Mouse (Mus musculus): ENCODE measurements around the gene Clec10a. TPM values are rescaled to one million over a fixed set of nuclear protein-coding genes. Genes with fewer than 3 reads are reported as not detected.
"Not testable (repeated sequence)": the region's sequence is repeated elsewhere in the genome, so short reads cannot be mapped to it uniquely, and the experiment has no call there.

The Clec10a gene
- polyA plus RNA-seq (2012; rRNA removed) = 4.1 and 4.6 TPM in 2 replicates

DNA sequence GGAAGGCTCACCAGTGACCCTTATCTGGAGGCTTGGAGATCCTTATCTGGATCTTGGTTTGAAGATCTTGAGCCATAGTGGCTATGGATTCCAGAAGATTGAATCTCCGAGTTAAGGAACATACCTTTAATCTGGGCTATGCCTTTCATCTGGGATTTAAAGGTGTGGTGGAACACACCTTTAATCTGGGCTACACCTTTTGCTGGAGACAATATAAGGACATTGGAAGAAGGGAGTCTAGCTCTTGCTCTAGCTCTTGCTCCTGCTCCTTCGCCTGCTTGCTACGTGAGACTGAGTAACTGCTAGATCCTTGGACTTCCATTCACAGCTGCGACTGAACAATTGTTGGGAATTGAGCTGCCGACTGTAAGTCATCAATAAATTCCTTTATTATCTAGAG, at the start of gene Clec10a:
Gene Clec10a (plus strand): TSS at position 301 of the 400 bp plus-strand sequence.
- not testable (repeated sequence) for H3K27me3 ChIP-seq (ENCODE audit: control insufficient read depth, insufficient read depth, low read length); H3K4me3 ChIP-seq (ENCODE audit: control insufficient read depth, insufficient read depth, low read length); H3K36me3 ChIP-seq (ENCODE audit: control insufficient read depth, insufficient read depth, low read length); H3K4me1 ChIP-seq (replicated peaks; ENCODE audit: control insufficient read depth, insufficient read depth, low read length); DNase-seq; H3K27ac ChIP-seq (ENCODE audit: control insufficient read depth, insufficient read depth, low read length)
- no CpG with 5 or more reads among the region's 5 CpGs for WGBS

DNA sequence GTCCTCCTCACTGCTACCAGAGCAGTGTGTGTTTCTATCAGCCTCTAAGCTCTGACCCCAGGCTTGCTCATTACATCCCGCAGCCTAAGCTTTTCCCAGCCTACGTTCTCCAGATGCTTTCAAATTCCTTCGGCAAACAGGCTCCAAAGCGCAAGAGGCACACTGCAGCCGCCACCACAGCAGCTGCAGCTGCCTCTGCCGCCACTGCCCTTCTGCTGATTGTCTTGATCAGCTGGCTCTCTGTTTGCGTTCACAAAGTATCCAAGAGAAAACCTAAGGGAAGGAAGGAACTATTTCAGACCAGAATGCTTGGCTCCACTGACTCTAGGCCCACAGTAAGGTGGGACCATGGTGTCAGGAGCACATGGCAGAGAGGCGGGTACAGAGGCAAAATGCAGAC, 48.9 kb upstream of the Clec10a start:
- WGBS = 95% methylated on average over 8 of the region's 8 CpGs
- Histone ChIP-seq H3K4me1 (replicated peaks; ENCODE audit: control insufficient read depth, insufficient read depth, low read length) (no peaks in the 10 kb centered on the region), H3K27ac (ENCODE audit: control insufficient read depth, insufficient read depth, low read length) (no peak overlapping the region), H3K27me3 (ENCODE audit: control insufficient read depth, insufficient read depth, low read length) (no peaks in the 10 kb centered on the region), H3K36me3 (ENCODE audit: control insufficient read depth, insufficient read depth, low read length) (no peaks in the 10 kb centered on the region), H3K4me3 (ENCODE audit: control insufficient read depth, insufficient read depth, low read length) (no peak overlapping the region)
- no peak for DNase-seq
- TF ChIP-seq CTCF (IDR thresholded peaks at IDR 0.05; ENCODE audit: borderline replicate concordance, control insufficient read depth, extremely low read depth, insufficient read depth, low read length, poor library complexity) = no peak
- no peak for TF ChIP-seq POLR2A (IDR thresholded peaks at IDR 0.05; ENCODE audit: control insufficient read depth, extremely low read depth, insufficient read depth, low read length, poor library complexity)

DNA sequence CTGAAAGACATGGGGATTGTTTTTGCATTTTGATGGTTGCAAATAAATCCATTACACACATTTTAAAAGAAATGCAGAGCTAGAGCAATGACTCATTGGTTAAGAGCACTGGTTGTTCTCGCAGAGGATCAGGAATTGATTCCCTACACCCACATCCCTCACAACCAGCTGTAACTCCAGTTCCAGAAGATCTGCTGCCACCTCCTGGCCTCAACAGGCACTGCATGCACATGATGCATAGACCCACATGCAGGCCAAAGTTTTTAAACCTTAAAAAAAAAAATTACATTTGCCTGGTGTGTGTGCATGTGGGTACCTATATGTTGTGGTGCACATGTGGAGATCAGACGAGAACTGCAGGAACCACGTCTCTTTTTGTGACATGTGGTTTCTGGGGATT, 45.9 kb upstream of the Clec10a start:
- H3K4me3 ChIP-seq (ENCODE audit: control insufficient read depth, insufficient read depth, low read length) = no peak overlapping the region
- no peaks in the 10 kb centered on the region for H3K27me3 ChIP-seq (ENCODE audit: control insufficient read depth, insufficient read depth, low read length)
- H3K4me1 ChIP-seq (replicated peaks; ENCODE audit: control insufficient read depth, insufficient read depth, low read length) = no peaks in the 10 kb centered on the region
- H3K36me3 ChIP-seq (ENCODE audit: control insufficient read depth, insufficient read depth, low read length) = no peaks in the 10 kb centered on the region
- WGBS = 47% methylated on average over 3 of the region's 3 CpGs
- DNase-seq = peak; percentile 60
- no peak overlapping the region for H3K27ac ChIP-seq (ENCODE audit: control insufficient read depth, insufficient read depth, low read length)
- no peak for TF ChIP-seq CTCF (IDR thresholded peaks at IDR 0.05; ENCODE audit: borderline replicate concordance, control insufficient read depth, extremely low read depth, insufficient read depth, low read length, poor library complexity)
- TF ChIP-seq POLR2A (IDR thresholded peaks at IDR 0.05; ENCODE audit: control insufficient read depth, extremely low read depth, insufficient read depth, low read length, poor library complexity) = no peak

DNA sequence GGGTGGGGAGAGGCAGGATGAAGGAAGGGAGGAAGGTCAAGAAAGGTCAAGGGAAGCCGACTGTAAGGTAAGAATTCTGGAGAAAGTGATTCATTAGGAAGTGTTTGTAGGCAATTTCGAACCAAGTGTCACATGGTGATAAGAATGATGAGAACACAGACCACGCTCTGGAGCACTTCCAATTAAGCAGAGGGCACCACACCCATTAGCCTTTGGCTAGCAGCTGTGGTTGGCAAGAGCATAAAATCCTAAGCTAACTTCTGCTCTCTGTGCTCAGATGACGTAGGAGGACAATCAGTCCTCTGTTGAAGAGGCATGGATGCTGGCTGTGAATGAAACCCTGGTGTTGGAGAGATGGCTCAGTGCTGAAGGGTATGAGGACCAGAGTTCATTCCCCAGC, 41.4 kb upstream of the Clec10a start:
- 40% methylated on average over 4 of the region's 4 CpGs for WGBS
- no peaks in the 10 kb centered on the region for H3K4me1 ChIP-seq (replicated peaks; ENCODE audit: control insufficient read depth, insufficient read depth, low read length)
- no peak for DNase-seq

DNA sequence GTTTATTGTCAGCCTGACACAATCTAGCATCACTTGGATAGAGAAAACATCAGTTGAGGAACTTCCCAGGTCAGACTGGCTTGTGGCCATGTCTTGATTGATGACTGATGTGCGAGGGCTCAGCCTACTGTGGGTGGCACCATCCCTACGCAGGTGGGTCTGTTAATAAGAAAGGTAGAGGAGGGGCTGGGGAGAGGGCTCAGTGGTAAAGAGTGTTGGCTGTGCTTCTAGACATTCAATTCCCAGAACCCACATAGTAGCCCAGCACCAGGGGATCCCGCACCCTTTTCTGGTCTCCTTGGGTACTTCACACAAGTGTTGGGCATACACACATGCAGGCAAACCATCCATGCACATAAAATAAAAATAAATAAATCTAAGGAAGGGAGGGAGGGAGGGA, 40.1 kb upstream of the Clec10a start:
- Histone ChIP-seq H3K27me3 (ENCODE audit: control insufficient read depth, insufficient read depth, low read length) (no peaks in the 10 kb centered on the region), H3K27ac (ENCODE audit: control insufficient read depth, insufficient read depth, low read length) (no peak overlapping the region), H3K4me3 (ENCODE audit: control insufficient read depth, insufficient read depth, low read length) (no peak overlapping the region), H3K36me3 (ENCODE audit: control insufficient read depth, insufficient read depth, low read length) (no peaks in the 10 kb centered on the region), H3K4me1 (replicated peaks; ENCODE audit: control insufficient read depth, insufficient read depth, low read length) (no peaks in the 10 kb centered on the region)
- no peak for DNase-seq
- WGBS = 96% methylated on average over 3 of the region's 3 CpGs
- no peak for TF ChIP-seq CTCF (IDR thresholded peaks at IDR 0.05; ENCODE audit: borderline replicate concordance, control insufficient read depth, extremely low read depth, insufficient read depth, low read length, poor library complexity)
- no peak for TF ChIP-seq POLR2A (IDR thresholded peaks at IDR 0.05; ENCODE audit: control insufficient read depth, extremely low read depth, insufficient read depth, low read length, poor library complexity)

More for the DNA sequence above, 41.4 kb upstream of the Clec10a start:
- no peaks in the 10 kb centered on the region for H3K36me3 ChIP-seq (ENCODE audit: control insufficient read depth, insufficient read depth, low read length)
- no peak for TF ChIP-seq POLR2A (IDR thresholded peaks at IDR 0.05; ENCODE audit: control insufficient read depth, extremely low read depth, insufficient read depth, low read length, poor library complexity)
- no peak for TF ChIP-seq CTCF (IDR thresholded peaks at IDR 0.05; ENCODE audit: borderline replicate concordance, control insufficient read depth, extremely low read depth, insufficient read depth, low read length, poor library complexity)
- no peak overlapping the region for H3K27ac ChIP-seq (ENCODE audit: control insufficient read depth, insufficient read depth, low read length)
- H3K27me3 ChIP-seq (ENCODE audit: control insufficient read depth, insufficient read depth, low read length) = no peaks in the 10 kb centered on the region
- no peak overlapping the region for H3K4me3 ChIP-seq (ENCODE audit: control insufficient read depth, insufficient read depth, low read length)

DNA sequence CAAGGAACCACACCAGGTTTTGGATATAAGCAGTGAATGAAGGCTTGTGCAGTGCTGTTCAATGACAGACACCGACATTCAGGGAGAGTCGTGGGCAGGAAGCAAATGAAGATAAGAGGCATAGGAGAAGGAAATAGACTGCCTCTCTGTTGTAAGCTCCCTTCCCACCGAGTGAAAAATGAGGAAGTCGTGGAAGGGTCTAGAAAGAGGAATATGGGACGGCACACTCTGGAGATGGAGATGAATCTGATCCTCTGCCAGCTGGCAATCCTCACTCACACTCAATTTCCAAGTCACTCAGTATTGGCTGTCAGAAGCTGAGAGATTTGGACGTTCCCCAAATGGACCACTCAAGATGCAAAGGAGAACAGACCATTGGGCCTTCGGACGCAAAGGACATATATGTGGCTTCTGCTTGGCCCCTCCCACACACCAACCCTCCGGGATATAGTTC, 26.0 kb upstream of the Clec10a start, which contains the start of gene Mgl2:
Gene Mgl2 (plus strand): TSS at position 404 of the 454 bp plus-strand sequence.
- Histone ChIP-seq H3K36me3 (ENCODE audit: control insufficient read depth, insufficient read depth, low read length) (no peaks in the 10 kb centered on the region), H3K27ac (ENCODE audit: control insufficient read depth, insufficient read depth, low read length) (no peak within 1 kb of the TSS), H3K27me3 (ENCODE audit: control insufficient read depth, insufficient read depth, low read length) (no peaks in the 10 kb centered on the region), H3K4me3 (ENCODE audit: control insufficient read depth, insufficient read depth, low read length) (no peak within 1 kb of the TSS), H3K4me1 (replicated peaks; ENCODE audit: control insufficient read depth, insufficient read depth, low read length) (no peaks in the 10 kb centered on the region; the same call in 1 of the 2 replicates)
- WGBS = 41% methylated on average over 9 of the region's 9 CpGs
- no peak for DNase-seq
- no peak for TF ChIP-seq CTCF (IDR thresholded peaks at IDR 0.05; ENCODE audit: borderline replicate concordance, control insufficient read depth, extremely low read depth, insufficient read depth, low read length, poor library complexity)
- no peak for TF ChIP-seq POLR2A (IDR thresholded peaks at IDR 0.05; ENCODE audit: control insufficient read depth, extremely low read depth, insufficient read depth, low read length, poor library complexity)

DNA sequence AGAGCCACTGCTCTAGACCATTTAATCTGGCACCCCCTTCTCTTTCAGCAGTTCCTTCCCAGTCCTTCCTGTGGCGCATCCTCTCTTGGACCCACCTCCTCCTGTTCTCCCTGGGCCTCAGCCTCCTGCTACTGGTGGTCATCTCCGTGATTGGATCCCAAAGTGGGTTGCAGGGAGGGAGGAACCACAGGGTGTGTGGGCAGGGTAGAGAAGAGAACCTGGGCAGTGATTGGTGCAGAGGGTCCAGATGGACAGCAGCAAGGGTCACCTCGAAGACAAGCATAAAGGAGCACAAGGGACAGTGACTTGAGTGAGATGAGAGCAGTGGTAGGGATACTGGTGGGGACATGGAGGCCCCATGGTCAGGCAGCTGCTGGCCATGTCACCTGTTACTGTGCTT, 21.0 kb upstream of the Clec10a start:
- not testable (repeated sequence) for H3K4me1 ChIP-seq (replicated peaks; ENCODE audit: control insufficient read depth, insufficient read depth, low read length); H3K27ac ChIP-seq (ENCODE audit: control insufficient read depth, insufficient read depth, low read length); H3K4me3 ChIP-seq (ENCODE audit: control insufficient read depth, insufficient read depth, low read length); H3K36me3 ChIP-seq (ENCODE audit: control insufficient read depth, insufficient read depth, low read length); H3K27me3 ChIP-seq (ENCODE audit: control insufficient read depth, insufficient read depth, low read length); DNase-seq
- 93% methylated on average over 3 of the region's 3 CpGs for WGBS

DNA sequence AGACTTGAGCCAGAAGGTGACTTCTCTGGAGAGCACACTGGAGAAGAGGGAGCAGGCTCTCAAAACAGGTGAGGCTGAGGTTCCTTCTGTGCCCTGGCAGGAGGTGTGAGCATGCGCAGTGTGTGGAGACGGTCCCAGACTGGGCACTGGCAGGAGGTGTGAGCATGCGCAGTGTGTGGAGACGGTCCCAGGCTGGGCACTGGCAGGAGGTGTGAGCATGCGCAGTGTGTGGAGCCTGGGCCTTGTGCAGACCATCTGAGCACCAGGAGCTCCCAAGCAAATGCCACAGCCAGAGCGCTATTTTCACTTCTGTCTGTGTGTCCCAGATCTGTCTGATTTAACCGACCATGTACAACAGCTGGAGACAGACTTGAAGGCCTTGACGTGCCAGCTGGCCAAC, 20.1 kb upstream of the Clec10a start:
- not testable (repeated sequence) for H3K4me3 ChIP-seq (ENCODE audit: control insufficient read depth, insufficient read depth, low read length); H3K4me1 ChIP-seq (replicated peaks; ENCODE audit: control insufficient read depth, insufficient read depth, low read length); DNase-seq; H3K36me3 ChIP-seq (ENCODE audit: control insufficient read depth, insufficient read depth, low read length); H3K27ac ChIP-seq (ENCODE audit: control insufficient read depth, insufficient read depth, low read length); H3K27me3 ChIP-seq (ENCODE audit: control insufficient read depth, insufficient read depth, low read length)
- WGBS = 71% methylated on average over 8 of the region's 8 CpGs
